Mouse (Mus musculus) adipocyte (in vitro differentiated cells): ENCODE measurements around the gene Sp6.

Source experiments
- DNase-seq: peaks from one replicate; pipeline ENCODE4 v3.0.0-alpha.2; 2016; ENCODE audit warnings: low spot score

Gene Sp6

DNA sequence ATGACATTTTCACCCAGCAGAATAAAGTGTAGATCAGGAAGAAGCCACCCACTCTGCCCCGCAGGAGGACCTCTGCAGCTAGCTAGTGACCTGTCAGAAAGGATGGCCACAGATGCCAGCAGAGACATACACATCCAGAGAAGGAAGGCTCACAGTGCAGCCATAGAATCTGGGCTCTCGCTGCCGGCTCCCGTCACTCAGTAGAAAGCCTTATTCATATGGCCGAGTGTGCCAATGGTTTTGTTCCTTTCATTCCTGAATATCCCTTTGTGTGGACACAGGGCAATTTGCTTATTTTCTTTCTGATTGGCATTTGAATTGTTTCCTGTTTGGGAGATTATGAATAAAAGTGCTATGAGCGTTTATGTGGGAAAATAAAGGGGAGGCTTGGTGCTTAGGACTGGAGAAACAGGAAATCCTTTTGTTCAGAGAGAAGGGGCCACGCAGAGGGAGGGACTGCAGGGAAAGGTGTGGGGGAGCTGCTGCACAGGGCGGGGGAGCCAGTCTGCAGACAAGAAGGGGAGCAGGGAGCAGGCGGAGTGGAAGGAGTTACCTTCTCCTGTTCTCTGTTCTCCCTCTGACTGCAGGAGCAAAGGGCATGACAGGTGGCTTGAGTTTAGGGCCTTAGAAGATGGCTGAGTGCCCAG lies 50.2 kb downstream of the Sp6 start:
- DNase-seq: no peak

GRCm38 (mm10) chr11:97063921-97064295 lies 50.7 kb downstream of the Sp6 start:
- DNase-seq: no peak

GRCm38 (mm10) chr11:97065538-97066295 lies 52.5 kb downstream of the Sp6 start:
- DNase-seq: no peak

- DNase-seq: no peak
These were observed 53.6 kb downstream of the Sp6 start for GRCm38 (mm10) chr11:97066656-97067360.

DNA sequence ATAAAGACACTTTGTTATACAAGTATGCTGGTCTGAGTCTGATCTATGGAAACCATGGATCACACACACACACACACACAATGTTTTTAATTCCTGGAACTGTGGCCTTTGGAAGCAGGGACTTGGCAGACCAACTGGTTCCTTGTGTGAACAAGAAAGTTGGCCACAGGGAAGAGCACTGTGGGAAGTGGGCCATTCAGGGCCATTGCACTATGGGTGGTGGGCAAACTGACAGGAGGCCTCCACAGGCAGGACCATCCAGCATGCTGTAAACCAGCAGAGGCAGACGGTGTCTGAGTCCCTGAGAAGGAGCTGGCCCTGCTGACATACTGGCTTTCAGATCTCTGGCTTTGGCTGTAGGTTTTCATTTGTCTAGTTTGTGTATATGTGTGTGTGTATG lies 56.1 kb downstream of the Sp6 start:
- peak; percentile 68 for DNase-seq

DNA sequence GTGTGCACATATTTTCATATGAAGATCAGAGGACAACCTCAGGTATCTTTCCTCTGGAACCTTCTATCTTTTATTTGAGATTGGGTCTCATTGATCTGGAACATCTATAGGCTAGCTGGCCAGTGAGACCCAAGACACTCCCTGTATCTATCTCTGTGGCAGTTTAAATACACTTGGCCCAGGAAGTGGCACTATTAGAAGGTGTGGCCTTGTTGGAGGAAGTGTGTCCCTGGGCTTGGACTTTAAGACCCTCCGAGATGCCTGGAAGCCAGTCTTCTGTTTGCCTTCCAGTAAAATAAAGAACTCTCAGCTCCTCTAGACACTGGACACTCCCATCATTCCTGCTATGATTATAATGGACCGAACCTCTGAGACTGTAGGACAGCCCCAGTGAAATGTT lies 56.6 kb downstream of the Sp6 start:
- DNase-seq: no peak

DNA sequence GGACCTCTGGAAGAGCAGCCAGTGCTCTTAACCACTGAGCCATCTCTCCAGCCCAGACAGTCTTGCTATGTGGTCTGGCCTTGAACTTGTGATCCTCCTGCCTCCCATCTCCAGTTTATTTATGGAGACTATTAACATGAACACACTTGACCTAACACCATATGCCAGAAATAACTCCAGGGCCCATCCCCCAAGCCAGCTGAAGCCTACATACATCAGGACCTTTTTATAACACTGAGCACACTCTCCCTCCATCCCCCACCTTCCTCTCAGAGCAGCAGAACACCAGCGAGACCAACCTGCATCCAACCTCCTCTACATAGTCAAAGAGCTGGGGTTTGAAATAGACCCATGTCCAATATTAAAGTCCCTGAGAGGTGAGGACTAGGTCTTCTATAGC lies 57.9 kb downstream of the Sp6 start:
- DNase-seq: no peak

DNA sequence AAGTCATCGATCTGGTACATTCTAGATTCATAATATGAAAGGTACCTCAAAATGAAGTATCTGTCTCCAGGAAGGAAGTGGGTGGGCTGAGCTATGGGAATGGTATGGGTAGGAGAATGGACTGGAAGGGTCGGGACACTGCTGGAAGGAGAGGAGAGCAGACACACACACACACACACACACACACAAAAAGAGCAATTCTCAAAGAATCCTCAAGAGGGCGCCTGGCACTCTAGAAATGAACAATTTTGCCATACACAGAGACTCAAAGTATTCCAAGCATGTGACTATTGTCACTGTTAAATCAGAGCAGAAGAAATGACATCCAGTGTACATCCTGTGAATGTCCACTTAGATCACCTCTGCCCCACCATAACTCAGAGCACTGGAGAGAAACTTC lies 59.3 kb downstream of the Sp6 start:
- DNase-seq: peak; percentile 82

GRCm38 (mm10) chr11:97074235-97074634 lies 61.0 kb downstream of the Sp6 start:
- DNase-seq: no peak
